Mouse (Mus musculus) kidney, adult 2 months (tissue): ENCODE data around the gene Rapgef2.

Experiments used
- CTCF ChIP-seq: fragments of 200-500 bp; conservative IDR thresholded peaks from 2 replicates; pipeline ENCODE4 v1.5.1; 2011; ENCODE audit warnings: low read depth, mild to moderate bottlenecking, control low read depth, low read length, moderate library complexity, mixed read lengths; ENCODE audit not compliant: insufficient read depth, insufficient read length
- POLR2A ChIP-seq: fragments of 200-500 bp; IDR thresholded peaks from one replicate; pipeline ENCODE4 v1.6.1; 2011; ENCODE audit warnings: low read depth, low read length, control low read depth

DNA sequence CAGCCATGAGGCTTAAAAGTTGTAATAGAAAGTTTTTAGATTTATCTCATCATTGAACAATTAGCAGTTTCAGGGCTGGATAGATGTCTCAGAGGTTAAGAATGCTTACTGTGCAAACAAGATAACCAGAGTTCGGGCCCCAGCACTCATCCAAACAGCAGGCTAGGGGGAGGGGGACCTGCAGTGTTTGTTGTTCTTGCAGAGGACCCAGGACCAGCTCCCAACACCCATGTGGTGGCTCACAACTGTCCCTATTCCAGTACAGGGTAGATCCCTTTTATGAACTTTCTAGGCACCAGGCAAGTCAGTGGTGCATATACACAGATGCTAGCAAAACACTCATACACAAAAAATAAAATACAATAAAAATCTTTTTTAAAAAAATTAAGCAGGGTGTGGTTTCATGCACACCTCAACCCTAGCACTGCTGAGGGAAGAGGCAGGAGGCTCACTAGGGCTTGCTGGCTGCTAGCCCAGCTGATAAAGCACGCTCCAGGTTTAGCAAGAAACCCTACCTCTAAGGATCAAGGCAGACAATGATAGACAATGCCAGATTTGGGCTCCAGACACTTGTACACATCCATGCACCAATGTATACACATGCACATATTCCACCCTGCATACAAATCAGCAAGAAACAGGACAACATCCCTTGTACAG is 118.0 kb downstream of the Rapgef2 start:
- TF ChIP-seq POLR2A (no peak), CTCF (no peak)
